Mouse (Mus musculus) spleen, adult 2 months (tissue): Measurements from ENCODE around the gene Cops7a. TPM values are rescaled to one million over a fixed set of nuclear protein-coding genes. Genes with fewer than 3 reads are reported as not detected.

Source experiments
- DNase-seq, 2 experiments: peaks; one replicate each; pipeline versions ENCODE4 v3.0.0 to v3.0.0-alpha.2; 2012 to 2021; ENCODE audit warnings: low spot score in 2 of 2, low read depth in 1 of 2
- H3K27ac ChIP-seq: fragments of 200-500 bp; 2 replicates; pipeline ENCODE4 v1.5.1; 2012; ENCODE audit warnings: low read length, inconsistent platforms; ENCODE audit not compliant: insufficient read depth
- H3K27me3 ChIP-seq: fragments of 200-500 bp; 2 replicates; pipeline ENCODE4 v1.6.1; 2012; ENCODE audit warnings: mild to moderate bottlenecking, moderate library complexity, low read length, inconsistent platforms; ENCODE audit not compliant: control insufficient read depth, insufficient read depth
- H3K36me3 ChIP-seq: fragments of 200-500 bp; 2 replicates; pipeline ENCODE4 v1.6.1; 2012; ENCODE audit warnings: mild to moderate bottlenecking, low read length, inconsistent platforms; ENCODE audit not compliant: control insufficient read depth, insufficient read depth
- H3K4me1 ChIP-seq: fragments of 200-500 bp; 2 replicates; pipeline ENCODE4 v1.6.1; 2011; ENCODE audit warnings: inconsistent platforms; ENCODE audit not compliant: control insufficient read depth, insufficient read depth, insufficient read length
- H3K4me3 ChIP-seq: fragments of 200-500 bp; 2 replicates; pipeline ENCODE4 v1.5.1; 2011; ENCODE audit warnings: mild to moderate bottlenecking, inconsistent platforms; ENCODE audit not compliant: insufficient read depth, insufficient read length; ENCODE audit errors: extremely low read depth
- CTCF ChIP-seq: fragments of 200-500 bp; IDR thresholded peaks from 2 replicates; pipeline ENCODE4 v1.5.1; 2011; ENCODE audit warnings: mild to moderate bottlenecking, inconsistent platforms; ENCODE audit not compliant: insufficient read depth, insufficient read length, insufficient replicate concordance; ENCODE audit errors: extremely low read depth
- POLR2A ChIP-seq: fragments of 200-500 bp; IDR thresholded peaks from 2 replicates; pipeline ENCODE4 v1.6.1; 2011; ENCODE audit warnings: low read depth, low read length, inconsistent platforms
- WGBS: fragments of 180-500 bp; shearing (Covaris S2); methylation state at CpG from one replicate; pipeline ENCODE4 v1.1.7; 2018; 5-methylcytosine and 5-hydroxymethylcytosine counted together
- polyA plus RNA-seq: library from polyadenylated mRNA; depleted of rRNA; stranded (reverse); fragments of >200 nt; gene quantifications from 2 replicates; pipeline ENCODE4 v1.2.3, GENCODE M21; 2012; rRNA removed

Cops7a gene
- polyA plus RNA-seq, 1 experiment: 116 TPM

DNA sequence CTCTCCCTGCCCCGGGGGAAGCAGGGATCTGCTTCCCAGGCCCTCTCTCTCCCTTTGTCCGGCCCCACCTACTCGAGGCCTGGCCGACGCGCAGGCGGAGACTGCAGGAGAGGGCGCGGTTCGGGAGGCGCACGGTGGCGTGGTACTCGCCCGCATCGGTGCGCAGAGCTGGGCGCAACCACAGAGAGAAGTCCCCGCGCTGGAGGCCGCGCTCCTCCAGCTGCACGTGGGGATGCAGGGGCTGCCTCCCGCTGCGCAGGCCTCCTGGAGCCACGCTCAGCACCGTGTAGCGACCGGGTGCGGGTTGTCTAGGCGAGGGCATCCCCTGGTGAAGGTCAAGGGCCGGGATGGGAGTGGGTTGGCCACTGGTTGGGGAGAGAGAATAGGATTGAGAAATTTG, 55.3 kb downstream of the Cops7a start:
- 23% methylated on average over 32 of the region's 32 CpGs for WGBS

More for the DNA sequence above, 55.3 kb downstream of the Cops7a start:
- H3K27me3 ChIP-seq: no peaks in the 10 kb centered on the region; the same call in 1 of the 2 replicates
- no peak for TF ChIP-seq POLR2A
- no peak for TF ChIP-seq CTCF
- H3K36me3 ChIP-seq: peaks cover 5% of the 10 kb centered on the region; the same call in 1 of the 2 replicates
- H3K27ac ChIP-seq: no peak overlapping the region
- no peak for DNase-seq
- H3K4me3 ChIP-seq: no peak overlapping the region
- H3K4me1 ChIP-seq: peaks cover 7% of the 10 kb centered on the region

Other genes with a start within 250 kb of the Cops7a start
- 281 and 332 TPM in 2 replicates for gene Ptpn6, start 226.8 kb downstream of the Cops7a start, polyA plus RNA-seq
- 209 and 225 TPM in 2 replicates for gene Grcc10, start 224.2 kb downstream of the Cops7a start, polyA plus RNA-seq
- not detected in 2 replicates for gene Gm45234, start 209.5 kb downstream of the Cops7a start, polyA plus RNA-seq
- 37.4 and 41.3 TPM in 2 replicates for gene Atn1, start 209.0 kb downstream of the Cops7a start, polyA plus RNA-seq
- gene Eno2, start 195.9 kb downstream of the Cops7a start, polyA plus RNA-seq: 2.9 and 3.2 TPM in 2 replicates
- 1.2 and 1.8 TPM in 2 replicates for gene Lrrc23, start 185.8 kb downstream of the Cops7a start, polyA plus RNA-seq
- 10.3 and 13.5 TPM in 2 replicates for gene Spsb2, start 156.9 kb downstream of the Cops7a start, polyA plus RNA-seq
- gene Tpi1, start 151.2 kb downstream of the Cops7a start, polyA plus RNA-seq: 74.7 and 89.3 TPM in 2 replicates
- gene Usp5, start 136.1 kb downstream of the Cops7a start, polyA plus RNA-seq: 53.8 and 65.3 TPM in 2 replicates
- 30.4 and 39.0 TPM in 2 replicates for gene Cdca3, start 136.0 kb downstream of the Cops7a start, polyA plus RNA-seq
- gene Gnb3, start 125.3 kb downstream of the Cops7a start, polyA plus RNA-seq: 0.13 and 0.37 TPM in 2 replicates
- 9.3 and 10.8 TPM in 2 replicates for gene P3h3, start 107.8 kb downstream of the Cops7a start, polyA plus RNA-seq
- gene Gpr162, start 101.6 kb downstream of the Cops7a start, polyA plus RNA-seq: 2.7 and 3.0 TPM in 2 replicates
- gene Cd4, start 77.3 kb downstream of the Cops7a start, polyA plus RNA-seq: 34.2 and 35.9 TPM in 2 replicates
- 10.9 and 18.2 TPM in 2 replicates for gene Lag3, start 53.8 kb downstream of the Cops7a start, polyA plus RNA-seq
- 450 and 549 TPM in 2 replicates for gene Ptms, start 45.4 kb downstream of the Cops7a start, polyA plus RNA-seq
- gene Mlf2, start 34.2 kb downstream of the Cops7a start, polyA plus RNA-seq: 125 and 140 TPM in 2 replicates
- 3.4 and 5.4 TPM in 2 replicates for gene Pianp, start 31.2 kb upstream of the Cops7a start, polyA plus RNA-seq
- gene Zfp384, start 43.6 kb upstream of the Cops7a start, polyA plus RNA-seq: 52.2 and 54.3 TPM in 2 replicates
- 31.8 and 36.2 TPM in 2 replicates for gene Ing4, start 74.2 kb upstream of the Cops7a start, polyA plus RNA-seq
- 34.4 and 35.8 TPM in 2 replicates for gene Acrbp, start 84.2 kb upstream of the Cops7a start, polyA plus RNA-seq
- gene Lpar5, start 102.4 kb upstream of the Cops7a start, polyA plus RNA-seq: 62.1 and 64.3 TPM in 2 replicates
- 87.4 and 196 TPM in 2 replicates for gene Chd4, start 130.4 kb upstream of the Cops7a start, polyA plus RNA-seq
- gene Nop2, start 166.4 kb upstream of the Cops7a start, polyA plus RNA-seq: 14.0 and 16.2 TPM in 2 replicates
- gene Iffo1, start 179.7 kb upstream of the Cops7a start, polyA plus RNA-seq: 58.0 and 66.8 TPM in 2 replicates
- 1,160 and 1,333 TPM in 2 replicates for gene Gapdh, start 200.9 kb upstream of the Cops7a start, polyA plus RNA-seq
- gene Ncapd2, start 226.2 kb upstream of the Cops7a start, polyA plus RNA-seq: 84.6 and 110 TPM in 2 replicates
- 21.2 and 29.4 TPM in 2 replicates for gene Mrpl51, start 226.3 kb upstream of the Cops7a start, polyA plus RNA-seq